Mouse (Mus musculus) CH12.LX (cell line): ENCODE results near the gene Flot2.

Experiments
- ETS1 ChIP-seq: conservative IDR thresholded peaks from 2 replicates; pipeline ENCODE4 v1.6.1; 2012; ENCODE audit warnings: low read depth, mild to moderate bottlenecking, inconsistent platforms, low read length, improper control_type of control experiment, moderate library complexity
- RAD21 ChIP-seq: IDR thresholded peaks from 2 replicates; pipeline ENCODE4 v1.6.1; 2011; ENCODE audit warnings: low read depth, mild to moderate bottlenecking, low read length, improper control_type of control experiment, moderate library complexity

DNA sequence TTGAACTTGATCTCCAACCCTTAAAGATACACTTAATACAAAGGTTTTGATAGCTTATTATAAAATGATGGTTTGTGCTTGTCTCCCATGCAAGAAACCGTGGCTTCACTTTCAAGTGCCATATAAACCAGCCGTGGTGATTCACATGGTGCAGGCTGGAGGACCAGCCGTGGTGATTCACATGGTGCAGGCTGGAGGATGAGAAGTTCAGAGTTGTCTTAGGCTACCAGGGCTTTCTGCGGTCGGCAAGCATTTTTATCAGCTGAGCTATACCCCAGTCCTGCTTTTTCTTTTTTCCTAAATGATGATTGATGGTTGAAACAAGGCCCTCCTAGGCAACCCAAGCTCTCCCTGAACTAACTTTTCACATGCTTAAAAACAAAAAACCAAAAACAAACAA, 64.4 kb downstream of the Flot2 start:
- TF ChIP-seq ETS1 (no peak), RAD21 (no peak)
